Mouse (Mus musculus) spleen, adult 2 months (tissue): ENCODE measurements around the gene Gda.

Experiments
- CTCF ChIP-seq: fragments of 200-500 bp; IDR thresholded peaks from 2 replicates; pipeline ENCODE4 v1.5.1; 2011; ENCODE audit warnings: mild to moderate bottlenecking, inconsistent platforms; ENCODE audit not compliant: insufficient read depth, insufficient read length, insufficient replicate concordance; ENCODE audit errors: extremely low read depth
- POLR2A ChIP-seq: fragments of 200-500 bp; IDR thresholded peaks from 2 replicates; pipeline ENCODE4 v1.6.1; 2011; ENCODE audit warnings: low read depth, low read length, inconsistent platforms

DNA sequence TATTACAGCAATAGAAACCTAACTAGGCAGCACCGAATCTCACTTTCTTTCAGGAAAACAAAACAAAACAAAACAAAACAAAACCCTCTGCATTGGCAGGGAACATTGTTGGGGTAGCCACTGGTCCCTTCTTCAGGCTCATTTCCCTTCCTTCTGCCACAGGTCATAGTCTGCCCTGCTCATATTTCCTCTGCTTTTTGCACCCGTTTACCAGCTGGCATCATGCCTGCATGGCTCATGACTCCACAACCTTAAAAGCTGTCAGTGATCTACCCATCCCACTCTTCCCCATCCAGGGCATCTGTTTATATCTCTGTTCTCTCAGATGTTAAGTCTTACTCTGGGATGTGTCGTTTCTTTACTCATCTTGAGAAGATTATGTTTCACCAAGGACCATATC lies 5.3 kb upstream of the Gda start:
- no peak for TF ChIP-seq CTCF
- TF ChIP-seq POLR2A, result no peak
